In the genomic region with DNA sequence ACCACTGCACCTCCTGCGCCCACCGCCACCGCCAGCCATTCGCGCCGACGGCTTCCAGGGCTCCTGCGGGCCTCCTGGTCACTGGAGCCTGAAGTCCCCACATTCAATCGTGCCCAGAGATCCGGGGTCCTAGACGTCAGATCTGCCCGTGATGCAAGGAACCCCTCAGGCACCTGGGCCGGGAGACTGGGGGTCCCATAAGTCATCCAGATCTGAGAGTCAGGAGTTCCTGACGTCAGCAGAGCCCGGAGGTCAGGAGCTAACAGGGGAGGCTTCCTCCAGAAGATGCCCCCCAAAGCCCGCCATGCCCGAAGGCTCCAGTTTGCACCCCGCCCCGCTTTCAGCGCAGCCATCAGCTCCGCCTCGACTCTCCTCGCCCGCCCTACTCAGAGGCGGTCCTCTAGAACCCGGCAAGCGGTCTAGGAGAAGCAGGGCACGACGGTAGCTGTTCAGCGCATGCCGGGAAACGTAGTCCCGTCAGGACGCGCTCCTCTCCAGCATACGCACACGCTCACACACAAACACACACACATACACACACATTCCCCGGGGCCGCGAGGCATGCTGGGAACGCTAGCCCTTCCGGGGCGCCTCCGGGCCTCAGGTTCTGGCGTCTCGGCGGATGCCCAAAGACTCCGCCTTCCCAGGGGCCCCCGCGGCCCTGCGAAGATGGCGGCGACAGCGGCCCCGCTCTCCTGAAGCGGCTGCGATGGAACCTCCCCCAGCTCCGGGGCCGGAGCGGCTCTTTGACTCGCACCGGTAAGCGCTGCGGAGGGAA, we compare ENCODE assay signal across 8 mouse cellular contexts. TPM values are rescaled to one million over a fixed set of nuclear protein-coding genes. Genes with fewer than 3 reads are reported as not detected.
DNase-seq lines count a peak whose midpoint lies in the region; ATAC-seq and TF ChIP-seq lines count a peak whose summit lies in the region.

A gene (plus strand): TSS at position 448 of the 778 bp plus-strand sequence.

- intact Hi-C loops in heart, postnatal 36 days (cut with DNase I) = loop anchor here (1.0 to 5.0 kb wide), 4 partner anchors 24 to 363 kb away; a partner anchor contains a TSS

- peak; percentile 93 for ATAC-seq in G1E (ENCODE audit: extremely low read depth, insufficient number of reproducible peaks, low FRiP score, poor library complexity, severe bottlenecking)
- peak; percentile 99 for ATAC-seq in forebrain, embryonic 16.5 days
- peak; percentile 98 for ATAC-seq in lung, embryonic 14.5 days (ENCODE audit: insufficient read depth)

- no peaks in the 10 kb centered on the region for H3K9me3 ChIP-seq in G1E (replicated peaks)
- no peaks in the 10 kb centered on the region for H3K9me3 ChIP-seq in forebrain, embryonic 16.5 days (ENCODE audit: control insufficient read depth, low read length)
- H3K9me3 ChIP-seq in lung, embryonic 14.5 days (ENCODE audit: low read depth, low read length) = no peaks in the 10 kb centered on the region

- H3K27me3 ChIP-seq in G1E (ENCODE audit: insufficient read depth, low read length) = no peaks in the 10 kb centered on the region
- no peaks in the 10 kb centered on the region for H3K27me3 ChIP-seq in forebrain, embryonic 16.5 days (replicated peaks; ENCODE audit: control insufficient read depth, insufficient read depth, low read length)
- no peaks in the 10 kb centered on the region for H3K27me3 ChIP-seq in lung, embryonic 14.5 days (ENCODE audit: insufficient read depth, low read length)
- no peaks in the 10 kb centered on the region for H3K27me3 ChIP-seq in thymus, adult 2 months (ENCODE audit: control insufficient read depth, insufficient read depth, low read length)

- TF ChIP-seq POLR2A in olfactory bulb, adult 2 months (IDR thresholded peaks at IDR 0.05; ENCODE audit: insufficient read depth, low read depth, low read length) = peak; percentile 64; the same call in 1 of the 2 replicates
- peak; percentile 90 for TF ChIP-seq POLR2A in thymus, adult 2 months (IDR thresholded peaks at IDR 0.05; ENCODE audit: control insufficient read depth, extremely low read depth, insufficient read depth, low read length, poor library complexity)

- DNase-seq in G1E (ENCODE audit: low spot score) = peak; percentile 99
- peak; percentile 97 for DNase-seq in cerebellum, adult 18-20 months
- DNase-seq in heart, postnatal 36 days = peak; percentile 95
- peak; percentile 98 for DNase-seq in layer of hippocampus, adult 2 months (ENCODE audit: low spot score in 2 of 2)
- peak; percentile 99 for DNase-seq in lung, embryonic 14.5 days
- peak; percentile 97 for DNase-seq in thymus, adult 2 months

- H3K27ac ChIP-seq in forebrain, embryonic 16.5 days (ENCODE audit: low read length) = peak within 1 kb of the TSS; percentile 88
- H3K27ac ChIP-seq in layer of hippocampus, adult 2 months = peak within 1 kb of the TSS; percentile 95
- H3K27ac ChIP-seq in lung, embryonic 14.5 days (ENCODE audit: low read depth) = peak within 1 kb of the TSS; percentile 88
- H3K27ac ChIP-seq in olfactory bulb, adult 2 months (ENCODE audit: insufficient read depth, low read depth, low read length) = peak within 1 kb of the TSS; percentile 63
- H3K27ac ChIP-seq in thymus, adult 2 months (ENCODE audit: control insufficient read depth, insufficient read depth, low read length) = no peak within 1 kb of the TSS

- H3K4me2 ChIP-seq in forebrain, embryonic 16.5 days (ENCODE audit: low read length) = peak within 1 kb of the TSS; percentile 91
- peak within 1 kb of the TSS; percentile 95 for H3K4me2 ChIP-seq in lung, embryonic 14.5 days

- H3K9ac ChIP-seq in forebrain, embryonic 16.5 days (replicated peaks; ENCODE audit: low read depth, low read length) = peak within 1 kb of the TSS; percentile 94
- H3K9ac ChIP-seq in lung, embryonic 14.5 days = peak within 1 kb of the TSS; percentile 92

- H3K4me1 ChIP-seq in G1E (ENCODE audit: insufficient read depth, low read depth, low read length) = peaks cover 60% of the 10 kb centered on the region
- peaks cover 24% of the 10 kb centered on the region for H3K4me1 ChIP-seq in forebrain, embryonic 16.5 days (replicated peaks; ENCODE audit: control insufficient read depth, insufficient read depth, low read length)
- H3K4me1 ChIP-seq in lung, embryonic 14.5 days (ENCODE audit: insufficient read depth) = peaks cover 5% of the 10 kb centered on the region; the same call in 1 of the 2 replicates
- peaks cover 20% of the 10 kb centered on the region for H3K4me1 ChIP-seq in olfactory bulb, adult 2 months (ENCODE audit: control insufficient read depth, insufficient read depth, low read length)
- peaks cover 19% of the 10 kb centered on the region for H3K4me1 ChIP-seq in thymus, adult 2 months (replicated peaks; ENCODE audit: control insufficient read depth, insufficient read depth, low read length)

- no peak for TF ChIP-seq CTCF in G1E (IDR thresholded peaks at IDR 0.05; ENCODE audit: low read depth, low read length)
- TF ChIP-seq CTCF in layer of hippocampus, adult 2 months (conservative IDR thresholded peaks at IDR 0.05) = no peak
- no peak; the same call in 1 of the 2 replicates for TF ChIP-seq CTCF in lung, embryonic 14.5 days (IDR thresholded peaks at IDR 0.05; ENCODE audit: low read depth)
- no peak for TF ChIP-seq CTCF in olfactory bulb, adult 2 months (IDR thresholded peaks at IDR 0.05; ENCODE audit: insufficient read depth, low read depth, low read length)
- TF ChIP-seq CTCF in thymus, adult 2 months (IDR thresholded peaks at IDR 0.05; ENCODE audit: borderline replicate concordance, control insufficient read depth, extremely low read depth, insufficient read depth, low read length, poor library complexity) = no peak; the same call in 1 of the 2 replicates

- peaks cover 76% of the 10 kb centered on the region for H3K36me3 ChIP-seq in G1E (replicated peaks)
- H3K36me3 ChIP-seq in forebrain, embryonic 16.5 days (ENCODE audit: control insufficient read depth, insufficient read depth) = peaks cover 6% of the 10 kb centered on the region; the same call in 1 of the 2 replicates
- H3K36me3 ChIP-seq in lung, embryonic 14.5 days (ENCODE audit: insufficient read depth) = peaks cover 51% of the 10 kb centered on the region
- H3K36me3 ChIP-seq in thymus, adult 2 months (ENCODE audit: control insufficient read depth, insufficient read depth, low read length) = peaks cover 8% of the 10 kb centered on the region

- H3K4me3 ChIP-seq in G1E (ENCODE audit: low read depth, low read length) = peak within 1 kb of the TSS; percentile 95
- H3K4me3 ChIP-seq in forebrain, embryonic 16.5 days (replicated peaks; ENCODE audit: low read length) = peak within 1 kb of the TSS; percentile 98
- H3K4me3 ChIP-seq in layer of hippocampus, adult 2 months = peak within 1 kb of the TSS; percentile 91
- peak within 1 kb of the TSS; percentile 98 for H3K4me3 ChIP-seq in lung, embryonic 14.5 days (ENCODE audit: low read depth, low read length)
- H3K4me3 ChIP-seq in olfactory bulb, adult 2 months (ENCODE audit: insufficient read depth, low read depth, low read length) = peak within 1 kb of the TSS; percentile 82
- peak within 1 kb of the TSS; percentile 80 for H3K4me3 ChIP-seq in thymus, adult 2 months (ENCODE audit: control insufficient read depth, insufficient read depth, low read length)

- WGBS in forebrain, embryonic 16.5 days = under 1% methylated on average over 59 of the region's 64 CpGs
- under 1% methylated on average over 64 of the region's 64 CpGs for WGBS in lung, embryonic 14.5 days
- under 1% methylated on average over 64 of the region's 64 CpGs for WGBS in olfactory bulb, adult 2 months
- under 1% methylated on average over 64 of the region's 64 CpGs for WGBS in thymus, adult 2 months

RNA-seq across cellular contexts. Expression of the gene that starts here (rescaled TPM):
- 409 and 454 TPM in 2 replicates for total RNA-seq in G1E (2014; fragmentation: Nextera tagmentation)
- total RNA-seq in G1E (2017) = 133 and 163 TPM in 2 replicates
- 1,014 and 1,378 TPM in 2 replicates for polyA plus RNA-seq in G1E (2012)
- polyA plus RNA-seq in forebrain, embryonic 16.5 days (2015; fragmentation: Nextera tagmentation; extraction: Ambion mirVana) = 157 and 186 TPM in 2 replicates
- total RNA-seq in heart, postnatal 36 days (2021) = 10 to 100 TPM; 78.1 to 82.2 TPM
- 100 to 1,000 TPM; 131 to 133 TPM for total RNA-seq in layer of hippocampus, adult 2 months (2021)
- polyA plus RNA-seq in lung, embryonic 14.5 days (2014; fragmentation: Nextera tagmentation; extraction: Ambion mirVana) = 134 and 144 TPM in 2 replicates
- polyA plus RNA-seq in olfactory bulb, adult 2 months (2012; ENCODE audit: insufficient read depth, insufficient read length, low replicate concordance, missing spikeins) = not detected in 2 replicates
- 867 and 886 TPM in 2 replicates for polyA plus RNA-seq in thymus, adult 2 months (2012; rRNA removed)
